Mouse (Mus musculus) myocyte (in vitro differentiated cells): ENCODE data around the gene Il13. TPM values are rescaled to one million over a fixed set of nuclear protein-coding genes. Genes with fewer than 3 reads are reported as not detected.

Experiments used
- H3K27me3 ChIP-seq: one replicate; pipeline ENCODE4 v1.6.1; 2011; ENCODE audit not compliant: control insufficient read depth, insufficient read depth, insufficient read length
- H3K36me3 ChIP-seq: one replicate; pipeline ENCODE4 v1.6.1; 2011; ENCODE audit not compliant: control insufficient read depth, insufficient read depth
- H3K4me2 ChIP-seq: one replicate; pipeline ENCODE4 v1.6.1; 2011; ENCODE audit warnings: low read depth, control low read depth
- H3K4me3 ChIP-seq: one replicate; pipeline ENCODE4 v1.5.1; 2011; ENCODE audit warnings: mild to moderate bottlenecking, control low read depth, moderate library complexity
- H3K79me2 ChIP-seq: one replicate; pipeline ENCODE4 v1.6.1; 2011; ENCODE audit not compliant: control insufficient read depth, insufficient read depth
- H3ac ChIP-seq: one replicate; pipeline ENCODE4 v1.6.1; 2011; ENCODE audit not compliant: control insufficient read depth, insufficient read length
- CEBPB ChIP-seq: IDR thresholded peaks from 2 replicates; pipeline ENCODE4 v1.6.1; 2011; ENCODE audit warnings: mild to moderate bottlenecking, moderate library complexity; ENCODE audit not compliant: poor library complexity, insufficient read depth, severe bottlenecking
- E2F4 ChIP-seq: IDR thresholded peaks from one replicate; pipeline ENCODE4 v1.6.1; 2011; ENCODE audit warnings: mild to moderate bottlenecking, control low read depth, moderate library complexity; ENCODE audit not compliant: insufficient read depth
- MAX ChIP-seq: IDR thresholded peaks from one replicate; pipeline ENCODE4 v1.6.1; 2011; ENCODE audit warnings: low read depth, mild to moderate bottlenecking, control low read depth
- MYOD1 ChIP-seq, 3 experiments: IDR thresholded peaks; one replicate each; pipeline ENCODE4 v1.6.1; 2011; ENCODE audit warnings: control low read depth in 2 of 3, low read depth in 2 of 3, mild to moderate bottlenecking in 2 of 3, moderate library complexity in 1 of 3; ENCODE audit not compliant: insufficient read length in 2 of 3, control insufficient read depth in 1 of 3
- MYOG ChIP-seq, 3 experiments: IDR thresholded peaks; one replicate each; pipeline ENCODE4 v1.6.1; 2011; ENCODE audit warnings: control low read depth in 2 of 3, low read depth in 2 of 3, mild to moderate bottlenecking in 2 of 3; ENCODE audit not compliant: insufficient read length in 2 of 3, control insufficient read depth in 1 of 3, insufficient read depth in 1 of 3
- POLR2A ChIP-seq: IDR thresholded peaks from one replicate; pipeline ENCODE4 v1.6.1; 2011; ENCODE audit warnings: low read depth, mild to moderate bottlenecking, control low read depth, moderate library complexity; ENCODE audit not compliant: insufficient read length
- POLR2AphosphoS2 ChIP-seq: IDR thresholded peaks from one replicate; pipeline ENCODE4 v1.6.1; 2011; ENCODE audit warnings: low read depth, control low read depth; ENCODE audit not compliant: insufficient read length
- REST ChIP-seq: IDR thresholded peaks from one replicate; pipeline ENCODE4 v1.6.1; 2011; ENCODE audit warnings: mild to moderate bottlenecking, control low read depth, moderate library complexity; ENCODE audit not compliant: insufficient read depth, insufficient read length
- SRF ChIP-seq: IDR thresholded peaks from one replicate; pipeline ENCODE4 v1.6.1; 2011; ENCODE audit warnings: low read depth; ENCODE audit not compliant: control insufficient read depth, insufficient read length
- TCF12 ChIP-seq: IDR thresholded peaks from one replicate; pipeline ENCODE4 v1.6.1; 2011; ENCODE audit warnings: mild to moderate bottlenecking, control low read depth; ENCODE audit not compliant: poor library complexity, insufficient read depth, severe bottlenecking
- TCF3 ChIP-seq: IDR thresholded peaks from one replicate; pipeline ENCODE4 v1.6.1; 2011; ENCODE audit warnings: low read depth, control low read depth; ENCODE audit not compliant: insufficient read length
- USF1 ChIP-seq: IDR thresholded peaks from one replicate; pipeline ENCODE4 v1.6.1; 2011; ENCODE audit warnings: low read depth, mild to moderate bottlenecking, control low read depth, moderate library complexity
- polyA plus RNA-seq: library from polyadenylated mRNA; unstranded; fragments of >200 nt; fragmentation: generic; extraction: Trizol; gene quantifications from one replicate; pipeline ENCODE4 v1.2.1, GENCODE M21; 2012; ENCODE audit warnings: missing spikeins

Il13 gene
- polyA plus RNA-seq, 1 experiment: not detected

DNA sequence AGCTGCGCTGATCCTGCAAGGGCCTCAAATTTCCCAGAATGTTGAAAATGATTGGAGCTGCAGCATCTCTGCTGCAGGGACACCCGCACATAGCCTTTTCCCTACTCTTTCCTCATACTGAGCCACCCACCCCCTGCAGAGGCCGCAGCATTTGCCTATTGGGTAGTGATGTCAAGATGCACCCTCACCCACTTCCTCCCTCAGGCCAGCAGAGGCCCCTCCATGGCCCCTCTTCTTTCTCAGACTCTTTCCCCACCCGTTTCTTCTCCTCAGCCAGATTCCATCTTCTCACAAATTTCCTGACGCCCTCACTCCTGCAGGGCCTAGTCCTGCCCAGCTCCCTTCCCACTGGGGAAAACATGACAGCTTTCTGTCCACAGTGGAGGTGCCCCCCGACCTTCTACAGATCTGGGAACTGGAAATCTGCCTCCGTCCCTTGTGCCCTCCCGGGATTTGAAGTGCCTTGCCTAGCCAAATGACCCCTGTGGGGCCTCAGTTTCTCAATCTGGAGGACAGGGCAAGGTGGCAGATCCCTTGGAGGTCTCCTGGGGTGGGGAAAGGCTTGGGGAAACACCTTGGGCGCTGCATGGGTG, 1.2 kb upstream of the Il13 start:
- TF ChIP-seq CEBPB (no peak), MYOG (IDR thresholded peaks at IDR 0.05; ENCODE audit: control insufficient read depth in 1 of 3, insufficient read depth in 1 of 3, insufficient read length in 2 of 3, low read depth in 2 of 3) (no peak), USF1 (no peak), SRF (no peak), TCF3 (no peak), E2F4 (no peak), MAX (no peak), POLR2AphosphoS2 (no peak), POLR2A (no peak)
- H3K27me3 ChIP-seq: peaks cover 6% of the 10 kb centered on the region
- H3K4me3 ChIP-seq: no peak overlapping the region

DNA sequence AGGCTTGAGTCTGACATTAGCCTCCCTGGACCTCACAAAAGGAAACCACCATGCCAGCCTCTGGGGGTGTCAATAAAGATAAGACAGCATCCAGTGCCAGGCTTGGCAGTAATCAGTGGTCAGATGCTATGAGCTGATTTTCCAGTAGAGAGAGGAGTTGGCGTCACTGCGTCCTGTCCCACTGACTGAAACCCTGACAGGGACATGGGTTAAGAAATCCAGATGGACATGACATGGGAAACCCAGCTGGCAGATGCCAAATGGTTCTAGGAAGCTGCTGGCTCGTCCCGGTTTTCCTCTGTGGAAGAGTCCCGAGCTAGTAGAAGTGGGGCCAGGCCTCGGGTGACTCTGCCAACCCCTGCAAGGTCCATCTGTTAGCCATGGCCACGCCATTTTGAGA, 858 bp downstream of the Il13 start:
- Histone ChIP-seq H3K27me3 (peaks cover 6% of the 10 kb centered on the region), H3K4me3 (no peak overlapping the region), H3K36me3 (no peaks in the 10 kb centered on the region), H3K4me2 (no peak overlapping the region), H3ac (no peak overlapping the region), H3K79me2 (no peaks in the 10 kb centered on the region)
- TF ChIP-seq MAX: no peak
- no peak for TF ChIP-seq USF1
- TF ChIP-seq CEBPB: no peak
- TF ChIP-seq REST: no peak
- TF ChIP-seq E2F4: no peak
- TF ChIP-seq MYOG (IDR thresholded peaks at IDR 0.05; ENCODE audit: control insufficient read depth in 1 of 3, insufficient read depth in 1 of 3, insufficient read length in 2 of 3, low read depth in 2 of 3): no peak
- no peak for TF ChIP-seq TCF12

More for the DNA sequence above, 1.2 kb upstream of the Il13 start:
- Histone ChIP-seq H3K4me2 (peak overlapping the region; percentile 6), H3ac (no peak overlapping the region), H3K79me2 (no peaks in the 10 kb centered on the region), H3K36me3 (no peaks in the 10 kb centered on the region)

DNA sequence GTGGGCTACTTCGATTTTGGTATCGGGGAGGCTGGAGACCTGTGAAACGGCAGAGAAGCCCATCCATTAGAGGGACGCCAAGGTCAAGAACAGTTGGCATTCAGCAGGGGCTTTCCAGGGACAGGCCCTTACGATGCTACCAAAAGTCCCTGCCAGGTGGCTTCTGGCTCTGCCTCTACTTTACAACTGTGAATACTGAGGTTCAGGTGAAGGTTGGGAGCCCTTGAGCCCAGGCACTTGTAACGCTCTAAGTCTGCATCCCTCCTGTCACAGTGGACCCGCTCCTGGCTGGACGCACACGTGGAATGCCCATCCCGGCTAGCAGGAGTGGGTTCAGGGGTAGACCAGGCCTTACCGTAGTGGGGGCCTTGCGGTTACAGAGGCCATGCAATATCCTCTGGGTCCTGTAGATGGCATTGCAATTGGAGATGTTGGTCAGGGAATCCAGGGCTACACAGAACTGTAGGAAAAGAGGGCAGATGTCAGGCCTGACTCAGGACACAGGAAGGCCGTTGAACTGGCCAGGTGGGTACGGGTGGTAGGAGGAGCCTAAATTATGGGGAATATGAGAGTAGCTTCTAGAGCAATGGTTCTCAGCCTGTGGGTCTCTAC, 2.3 kb downstream of the Il13 start:
- no peak overlapping the region for H3ac ChIP-seq
- TF ChIP-seq POLR2A: no peak
- TF ChIP-seq MYOD1 (IDR thresholded peaks at IDR 0.05; ENCODE audit: control insufficient read depth in 1 of 3, insufficient read length in 2 of 3, low read depth in 2 of 3): no peak
- no peak for TF ChIP-seq TCF12
- no peak for TF ChIP-seq USF1
- TF ChIP-seq MYOG (IDR thresholded peaks at IDR 0.05; ENCODE audit: control insufficient read depth in 1 of 3, insufficient read depth in 1 of 3, insufficient read length in 2 of 3, low read depth in 2 of 3): no peak
- no peak for TF ChIP-seq CEBPB
- TF ChIP-seq TCF3: no peak
- TF ChIP-seq E2F4: no peak
- no peak for TF ChIP-seq SRF
- no peak for TF ChIP-seq POLR2AphosphoS2
- no peak for TF ChIP-seq MAX
- no peak overlapping the region for H3K4me3 ChIP-seq
- H3K36me3 ChIP-seq: no peaks in the 10 kb centered on the region
- H3K79me2 ChIP-seq: no peaks in the 10 kb centered on the region
- no peaks in the 10 kb centered on the region for H3K27me3 ChIP-seq
- H3K4me2 ChIP-seq: no peak overlapping the region

DNA sequence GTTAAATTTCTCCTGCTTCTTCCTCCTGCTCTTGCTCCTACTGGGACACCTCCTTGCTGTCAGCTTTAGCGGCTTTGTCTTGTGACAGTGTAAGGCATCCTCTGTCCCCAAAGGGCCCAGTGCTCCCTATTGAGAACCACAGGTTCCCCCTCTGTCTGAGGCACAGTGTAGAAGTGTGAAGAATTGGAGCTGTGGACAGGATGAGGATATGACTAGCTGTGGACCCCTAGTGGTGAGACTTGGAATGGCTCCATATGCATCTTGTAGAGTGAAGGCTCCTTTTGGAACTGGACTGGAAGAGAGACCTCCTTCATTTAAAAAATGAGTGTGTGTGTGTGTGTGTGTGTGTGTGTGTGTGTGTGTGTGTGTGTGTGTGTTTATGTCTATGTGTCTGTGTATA, 6.6 kb downstream of the Il13 start:
- H3K36me3 ChIP-seq: no peaks in the 10 kb centered on the region
- H3K79me2 ChIP-seq: no peaks in the 10 kb centered on the region
- no peak overlapping the region for H3K4me2 ChIP-seq
- no peak overlapping the region for H3K4me3 ChIP-seq
- no peak for TF ChIP-seq E2F4
- TF ChIP-seq MYOG (IDR thresholded peaks at IDR 0.05; ENCODE audit: control insufficient read depth in 1 of 3, insufficient read depth in 1 of 3, insufficient read length in 2 of 3, low read depth in 2 of 3): no peak
- no peak for TF ChIP-seq CEBPB
- no peak for TF ChIP-seq MAX
- no peak for TF ChIP-seq SRF
- TF ChIP-seq MYOD1 (IDR thresholded peaks at IDR 0.05; ENCODE audit: control insufficient read depth in 1 of 3, insufficient read length in 2 of 3, low read depth in 2 of 3): no peak
- TF ChIP-seq POLR2AphosphoS2: no peak
- TF ChIP-seq POLR2A: no peak
- TF ChIP-seq TCF3: no peak
- TF ChIP-seq REST: no peak
- no peak for TF ChIP-seq TCF12
- no peak overlapping the region for H3ac ChIP-seq
- no peaks in the 10 kb centered on the region for H3K27me3 ChIP-seq

DNA sequence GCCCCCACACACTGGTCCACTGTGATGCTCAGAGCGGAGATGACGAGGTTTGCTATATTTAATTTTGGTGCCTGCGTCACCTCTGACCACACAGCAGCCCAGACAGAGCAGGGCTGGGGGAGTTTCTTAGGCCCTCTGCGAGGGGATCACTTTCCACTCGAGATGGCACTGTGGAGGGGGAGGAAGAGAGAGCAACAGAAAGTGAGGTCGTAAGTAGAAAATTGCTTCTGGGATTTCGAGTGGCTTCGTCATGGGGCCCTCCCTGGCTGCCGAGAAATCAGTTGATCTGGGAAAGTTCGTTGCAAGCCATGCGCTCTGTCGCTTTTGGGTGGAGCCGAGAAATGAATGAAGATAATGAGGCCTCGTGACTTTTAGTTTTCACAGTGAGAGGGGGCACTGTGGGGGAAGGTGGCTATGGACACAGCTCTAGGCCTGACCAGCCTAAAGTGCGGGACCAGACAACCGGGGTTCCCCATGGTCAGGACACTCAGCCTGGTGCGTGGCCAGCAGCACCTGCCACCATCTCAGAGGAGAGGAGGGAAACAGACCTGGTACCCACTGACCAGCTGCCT, 7.6 kb downstream of the Il13 start:
- Histone ChIP-seq H3K36me3 (no peaks in the 10 kb centered on the region), H3K4me2 (no peak overlapping the region), H3K4me3 (no peak overlapping the region), H3K79me2 (no peaks in the 10 kb centered on the region), H3K27me3 (no peaks in the 10 kb centered on the region), H3ac (no peak overlapping the region)
- TF ChIP-seq MAX (no peak), POLR2AphosphoS2 (no peak), SRF (no peak), TCF3 (no peak), MYOG (IDR thresholded peaks at IDR 0.05; ENCODE audit: control insufficient read depth in 1 of 3, insufficient read depth in 1 of 3, insufficient read length in 2 of 3, low read depth in 2 of 3) (no peak), E2F4 (no peak), CEBPB (no peak), MYOD1 (IDR thresholded peaks at IDR 0.05; ENCODE audit: control insufficient read depth in 1 of 3, insufficient read length in 2 of 3, low read depth in 2 of 3) (no peak)
